9 mouse cellular contexts compared by ENCODE assay signal in genomic region chr1:161248685-161249084, GRCm38 (mm10). TPM values are rescaled to one million over a fixed set of nuclear protein-coding genes. Genes with fewer than 3 reads are reported as not detected.
DNase-seq lines count a peak whose midpoint lies in the region; ATAC-seq lines count a peak whose summit lies in the region.
"Had no signal": no experiment of that assay in that cellular context is flagged by ENCODE, and none has a peak within 500 bp of the region (broad histone marks: within the 10 kb centered on the region; RNA-seq: fewer than 3 reads in every experiment).

No protein-coding gene starts in this region.

- peaks cover 17% of the 10 kb centered on the region for H3K4me1 ChIP-seq in heart, embryonic 11.5 days (ENCODE audit: control insufficient read depth, insufficient read depth, low read length)
- H3K4me1 ChIP-seq in hindbrain, embryonic 11.5 days (replicated peaks; ENCODE audit: control insufficient read depth, insufficient read depth, low read length): no peaks in the 10 kb centered on the region
- peaks cover 28% of the 10 kb centered on the region for H3K4me1 ChIP-seq in midbrain, embryonic 12.5 days

- H3K4me2 ChIP-seq in heart, embryonic 11.5 days: peak overlapping the region; percentile 85
- H3K4me2 ChIP-seq in hindbrain, embryonic 11.5 days (replicated peaks; ENCODE audit: low read depth, low read length): peak overlapping the region; percentile 84; the same call in 1 of the 2 replicates
- H3K4me2 ChIP-seq in midbrain, embryonic 12.5 days (replicated peaks): peak overlapping the region; percentile 93

- 50% methylated on average over 7 of the region's 7 CpGs for WGBS in heart, embryonic 11.5 days (ENCODE audit: insufficient replicate concordance)
- WGBS in hindbrain, embryonic 11.5 days: 78% methylated on average over 7 of the region's 7 CpGs
- WGBS in midbrain, embryonic 12.5 days: 76% methylated on average over 7 of the region's 7 CpGs

- H3K4me3 ChIP-seq in heart, embryonic 11.5 days (ENCODE audit: low read depth, low read length): peak overlapping the region; percentile 97
- 0 out of 2 replicates have a peak overlapping the region, but pooled peaks have one; percentile 2 for H3K4me3 ChIP-seq in hindbrain, embryonic 11.5 days (ENCODE audit: low read depth, low read length)
- H3K4me3 ChIP-seq in midbrain, embryonic 12.5 days: peak overlapping the region; percentile 82

- no peak for DNase-seq in heart, postnatal 4 days
- peak; percentile 87 for DNase-seq in R1 (ENCODE audit: low read depth, low spot score)
- no peak for DNase-seq in hindbrain, embryonic 11.5 days (ENCODE audit: low spot score)
- no peak for DNase-seq in right cerebral cortex, postnatal 4 days
- DNase-seq in frontal cortex, postnatal 36 days (ENCODE audit: low spot score in 2 of 2): no peak
- DNase-seq in cerebellum, postnatal 25 days: no peak

- peak overlapping the region; percentile 46; the same call in 1 of the 2 replicates for H3K27ac ChIP-seq in heart, embryonic 11.5 days (ENCODE audit: low read depth, low read length)
- no peak overlapping the region for H3K27ac ChIP-seq in hindbrain, embryonic 11.5 days (ENCODE audit: low read depth, low read length)
- no peak overlapping the region for H3K27ac ChIP-seq in midbrain, embryonic 12.5 days (replicated peaks)

- ATAC-seq in heart, embryonic 11.5 days (replicated peaks; ENCODE audit: insufficient number of reproducible peaks, low FRiP score, low TSS enrichment): no peak
- no peak for ATAC-seq in hindbrain, embryonic 11.5 days (ENCODE audit: low FRiP score)
- no peak for ATAC-seq in midbrain, embryonic 12.5 days (ENCODE audit: low FRiP score, low read depth)
- ATAC-seq: CD4-positive, CD25-positive, alpha-beta regulatory T cell, adult 4 months had no signal

- peaks cover 15% of the 10 kb centered on the region for H3K36me3 ChIP-seq in heart, embryonic 11.5 days (ENCODE audit: control insufficient read depth, insufficient read depth, low read length)
- no peaks in the 10 kb centered on the region for H3K36me3 ChIP-seq in hindbrain, embryonic 11.5 days (ENCODE audit: control insufficient read depth, insufficient read depth, low read length)
- peaks cover 18% of the 10 kb centered on the region for H3K36me3 ChIP-seq in midbrain, embryonic 12.5 days

- no peaks in the 10 kb centered on the region for H3K9me3 ChIP-seq in heart, embryonic 11.5 days (replicated peaks; ENCODE audit: control insufficient read depth, low read length)
- no peaks in the 10 kb centered on the region for H3K9me3 ChIP-seq in hindbrain, embryonic 11.5 days (ENCODE audit: control insufficient read depth, low read length)
- H3K9me3 ChIP-seq in midbrain, embryonic 12.5 days: no peaks in the 10 kb centered on the region

- no peaks in the 10 kb centered on the region for H3K27me3 ChIP-seq in heart, embryonic 11.5 days (ENCODE audit: control insufficient read depth, insufficient read depth, low read length)
- no peaks in the 10 kb centered on the region; the same call in 1 of the 2 replicates for H3K27me3 ChIP-seq in hindbrain, embryonic 11.5 days (ENCODE audit: control insufficient read depth, insufficient read depth, low read length)
- H3K27me3 ChIP-seq in midbrain, embryonic 12.5 days: peaks cover 9% of the 10 kb centered on the region

- H3K9ac ChIP-seq in heart, embryonic 11.5 days (ENCODE audit: low read depth, low read length): peak overlapping the region; percentile 97; the same call in 1 of the 2 replicates
- H3K9ac ChIP-seq in hindbrain, embryonic 11.5 days (ENCODE audit: low read depth, low read length): no peak overlapping the region
- no peak overlapping the region for H3K9ac ChIP-seq in midbrain, embryonic 12.5 days (replicated peaks)

RNA-seq across cellular contexts. Expression of gene Prdx6, which starts 2.3 kb away (rescaled TPM):
- polyA plus RNA-seq in heart, embryonic 11.5 days (2014; fragmentation: Nextera tagmentation; extraction: Ambion mirVana): 446 and 456 TPM in 2 replicates
- 100 to 1,000 TPM; 203 to 210 TPM for total RNA-seq in heart, postnatal 4 days (2021)
- 451 and 491 TPM in 2 replicates for polyA plus RNA-seq in hindbrain, embryonic 11.5 days (2014; fragmentation: Nextera tagmentation; extraction: Ambion mirVana)
- 287 and 297 TPM in 2 replicates for polyA plus RNA-seq in midbrain, embryonic 12.5 days (2016; fragmentation: Nextera tagmentation; extraction: Ambion mirVana)

Comparison
In these comparisons a context has a peak if more than half of its experiments do, and no peak if none do; other contexts are left out.
1. H3K4me3 ChIP-seq: peak in every context shown above with its lines; median percentile 97 in heart, embryonic 11.5 days; 82 in midbrain, embryonic 12.5 days; 2 in hindbrain, embryonic 11.5 days.